Mouse (Mus musculus) thymus, adult 2 months (tissue): ENCODE data around the gene Sept10.

Experiments
- CTCF ChIP-seq: fragments of 200-500 bp; IDR thresholded peaks from 2 replicates; pipeline ENCODE4 v1.5.1; 2012; ENCODE audit warnings: mild to moderate bottlenecking, control low read depth, low read length, moderate library complexity, borderline replicate concordance; ENCODE audit not compliant: control insufficient read depth, poor library complexity, insufficient read depth; ENCODE audit errors: extremely low read depth
- POLR2A ChIP-seq: fragments of 200-500 bp; IDR thresholded peaks from 2 replicates; pipeline ENCODE4 v1.6.1; 2012; ENCODE audit warnings: mild to moderate bottlenecking, low read length, control low read depth, moderate library complexity; ENCODE audit not compliant: control insufficient read depth, poor library complexity, insufficient read depth; ENCODE audit errors: extremely low read depth

GRCm38 (mm10) chr10:59179620-59180019, 42.0 kb downstream of the Sept10 start:
- TF ChIP-seq CTCF (no peak), POLR2A (no peak)
